ENCODE assay signal across 16 mouse cellular contexts in genomic region chr14:93561577-93561976, GRCm38 (mm10).
"Had no signal": no experiment of that assay in that cellular context is flagged by ENCODE, and none has a peak within 500 bp of the region (broad histone marks: within the 10 kb centered on the region; RNA-seq: fewer than 3 reads in every experiment).

No protein-coding gene starts in this region.

- DNase-seq: liver, postnatal 0 days; lung, adult 2 months; lung, postnatal 14 days; lung, postnatal 36 days; right cerebral cortex, postnatal 14 days; thymus, adult 2 months; thymus, postnatal 25 days had no signal

- ATAC-seq: liver, postnatal 0 days; lung, postnatal 0 days; midbrain, embryonic 13.5 days; midbrain, embryonic 15.5 days had no signal

- H3K4me3 ChIP-seq: lung, embryonic 15.5 days; megakaryocyte, embryonic 14.5 days; midbrain, embryonic 13.5 days; midbrain, embryonic 15.5 days; neural tube, embryonic 12.5 days; stomach, embryonic 15.5 days had no signal

- H3K27ac ChIP-seq: lung, embryonic 15.5 days; macrophage; midbrain, embryonic 13.5 days; midbrain, embryonic 15.5 days; neural tube, embryonic 12.5 days; stomach, embryonic 15.5 days; stomach, postnatal 0 days had no signal
